Mouse (Mus musculus) inflammation-experienced regulatory T-cells, adult 6 months (primary cell): ENCODE results near the gene Hgfac. TPM values are rescaled to one million over a fixed set of nuclear protein-coding genes. Genes with fewer than 3 reads are reported as not detected.

ENCODE experiments used
- polyA plus RNA-seq, 3 experiments: library from polyadenylated mRNA; unstranded; fragments of 100-300 nt; shearing (Covaris generic); gene quantifications; one replicate each; pipeline ENCODE4 v1.2.1; 2017

The Hgfac gene
- polyA plus RNA-seq, 3 experiments from 2014 or later: 4.5 to 8.0 (median 5.1) TPM

Other genes starting within 250 kb of the Hgfac start
- 1 to 10 TPM in 2 of 3 experiments, under 1 TPM in 1; 0.29 to 1.8 (median 1.7) TPM for gene Msantd1, start 133.5 kb upstream of the Hgfac start, polyA plus RNA-seq
- gene Rgs12, start 92.1 kb upstream of the Hgfac start, polyA plus RNA-seq: 10 to 100 TPM in 1 of 3 experiments, 1 to 10 TPM in 2; 5.4 to 10.7 (median 9.9) TPM
- gene Dok7, start 15.3 kb downstream of the Hgfac start, polyA plus RNA-seq: under 1 TPM in 1 of 3 experiments, not detected in 2; 0.95 TPM
- 100 to 1,000 TPM; 101 to 114 (median 110) TPM for gene Lrpap1, start 64.3 kb downstream of the Hgfac start, polyA plus RNA-seq
- gene Adra2c, start 236.8 kb downstream of the Hgfac start, polyA plus RNA-seq: not detected